Mouse (Mus musculus) cerebellum, adult 11 months (tissue): ENCODE results near the gene Gadd45a.

Source experiments
- DNase-seq: peaks from one replicate; pipeline ENCODE4 v3.0.0; 2022

Gadd45a gene

DNA sequence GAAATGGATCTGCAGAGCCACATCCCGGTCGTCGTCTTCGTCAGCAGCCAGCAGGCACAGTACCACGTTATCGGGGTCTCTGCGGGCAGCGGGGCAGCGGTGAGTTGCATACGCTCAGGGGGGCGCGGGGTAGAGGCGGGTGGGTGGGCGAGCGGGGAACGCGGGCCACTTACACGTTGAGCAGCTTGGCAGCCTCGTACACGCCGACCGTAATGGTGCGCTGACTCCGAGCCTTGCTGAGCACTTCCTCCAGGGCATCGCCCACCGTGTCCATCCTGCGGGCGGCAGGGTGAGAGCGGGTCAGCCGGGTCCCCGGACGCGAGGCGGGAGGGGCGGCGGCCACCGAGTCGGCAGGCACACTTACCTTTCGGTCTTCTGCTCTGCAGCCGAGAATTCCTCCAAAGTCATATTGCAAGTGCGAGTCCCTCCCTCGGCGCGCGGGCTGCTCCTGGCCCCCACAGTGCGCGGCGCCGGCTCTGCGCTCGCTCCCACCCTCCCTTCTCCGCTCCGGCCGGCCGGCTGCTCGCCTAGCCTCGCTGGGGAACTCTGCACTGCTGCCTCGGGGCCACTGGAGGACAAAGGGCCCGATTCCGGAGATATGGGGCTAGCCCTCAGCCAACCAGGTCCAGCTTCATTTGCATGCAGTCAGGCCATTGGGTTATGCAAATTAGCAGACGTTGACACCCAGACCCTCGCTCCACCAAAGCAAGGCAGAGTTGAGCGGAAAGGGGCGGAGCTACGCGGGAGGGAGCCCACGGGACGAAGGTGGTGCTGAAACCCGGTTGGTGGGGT, at the start of gene Gadd45a:
Gene Gadd45a (minus strand): TSS at position 621 of the 792 bp plus-strand sequence.
- DNase-seq = peak; percentile 95

DNA sequence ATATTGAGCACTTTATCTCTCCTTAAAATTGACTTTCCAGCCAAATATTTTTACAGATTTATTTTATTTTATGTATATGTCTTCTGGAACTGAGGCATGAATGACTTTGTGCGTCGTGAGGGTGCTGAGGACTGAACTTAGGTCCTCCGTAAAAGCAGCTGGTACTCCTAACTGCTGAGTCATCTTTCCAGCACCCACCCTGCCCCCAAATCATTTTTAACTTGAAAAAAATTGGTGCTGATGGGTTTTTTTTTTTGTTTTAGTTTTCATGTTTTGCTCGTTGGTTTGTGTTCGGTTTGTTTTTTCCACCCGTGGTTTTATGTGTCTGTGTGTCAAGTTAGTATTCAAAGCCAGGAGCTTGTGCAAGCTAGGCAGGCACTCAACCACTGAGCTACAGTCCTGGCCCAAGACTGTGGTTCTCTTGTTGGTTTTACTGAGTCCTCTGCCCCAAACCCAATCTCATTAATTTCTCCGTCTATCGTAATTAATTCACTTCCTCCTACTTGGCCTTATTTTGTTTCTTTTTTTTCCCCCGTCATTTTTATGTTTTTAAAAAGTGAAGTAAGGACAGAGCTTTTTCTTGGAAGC, 48.7 kb upstream of the Gadd45a start:
- no peak for DNase-seq

DNA sequence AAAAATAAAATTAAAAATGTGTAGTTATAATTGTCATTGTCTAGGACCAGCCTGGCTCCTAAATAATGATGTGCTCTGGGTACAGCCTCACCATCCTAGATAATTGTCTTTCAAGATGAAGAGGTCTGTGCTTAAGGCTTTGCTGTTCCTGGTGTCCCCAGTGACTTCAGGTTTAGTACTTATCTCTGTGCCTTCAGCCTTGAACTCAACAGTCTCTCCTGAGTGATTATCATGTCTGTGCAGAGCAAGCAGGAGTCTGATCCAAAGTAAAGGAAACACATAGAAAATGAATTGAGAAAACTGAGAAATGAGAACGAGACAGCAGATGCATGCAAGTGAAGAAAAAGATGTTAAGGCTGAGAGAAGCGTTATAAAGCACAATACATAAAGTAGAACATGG, 47.2 kb upstream of the Gadd45a start:
- no peak for DNase-seq

DNA sequence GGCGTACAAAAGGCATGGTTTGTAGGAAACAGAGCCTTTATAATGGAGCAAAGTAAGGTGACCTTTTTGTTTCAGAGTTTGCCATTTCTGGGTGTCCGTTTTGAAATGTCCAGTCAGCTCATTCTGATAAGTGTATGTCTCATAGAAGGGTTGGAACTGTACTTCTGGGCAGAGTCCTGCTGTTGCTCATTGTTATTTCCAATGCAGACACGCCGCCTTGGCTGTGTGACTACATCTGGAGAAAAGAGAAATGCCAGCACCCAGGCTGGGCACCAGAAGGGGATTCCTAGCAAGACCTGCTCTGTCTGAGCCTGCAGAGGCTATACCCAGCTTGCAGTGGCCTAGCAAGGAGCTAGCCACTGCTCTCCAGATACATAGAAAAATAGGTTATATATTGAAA, 43.9 kb upstream of the Gadd45a start:
- DNase-seq = no peak

DNA sequence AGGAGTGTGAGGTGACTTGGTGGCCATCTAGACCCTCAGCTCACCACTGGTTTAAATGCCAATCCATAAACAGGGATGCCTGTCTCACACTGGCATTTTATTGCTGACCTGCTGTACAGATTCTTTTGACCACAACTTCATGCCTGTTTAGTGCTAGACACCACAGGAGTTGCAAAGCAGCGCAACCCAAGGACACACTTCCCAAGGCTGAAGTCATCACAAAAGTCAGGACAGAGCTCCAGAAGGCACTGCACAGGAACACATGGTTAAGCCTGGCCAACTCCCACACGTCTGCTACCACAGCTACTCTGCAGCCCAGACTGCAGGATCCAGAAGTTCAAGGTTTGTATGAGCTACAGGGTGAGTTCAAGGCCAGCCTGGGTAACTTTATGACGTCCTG, 40.8 kb upstream of the Gadd45a start:
- DNase-seq = no peak

DNA sequence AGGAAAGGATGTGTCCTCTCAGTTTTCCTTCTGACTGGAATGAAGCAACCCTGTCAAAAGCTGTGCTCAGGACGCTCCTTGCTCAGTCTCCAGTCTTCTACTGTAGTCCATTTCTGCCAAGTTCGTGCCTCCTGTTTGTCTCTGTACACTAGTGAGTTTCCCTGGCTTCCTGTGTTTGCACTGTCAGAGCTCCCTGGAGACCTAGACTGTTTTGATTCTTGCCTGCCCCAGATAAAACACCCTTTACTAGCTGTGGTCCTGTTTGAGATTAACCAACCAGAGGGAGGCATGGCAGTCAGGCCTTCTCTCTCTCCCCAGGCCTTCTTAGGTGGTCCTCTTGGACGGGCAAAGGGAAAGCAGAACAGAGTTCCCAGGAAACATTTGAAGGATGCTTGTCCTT, 40.2 kb upstream of the Gadd45a start:
- DNase-seq = no peak

DNA sequence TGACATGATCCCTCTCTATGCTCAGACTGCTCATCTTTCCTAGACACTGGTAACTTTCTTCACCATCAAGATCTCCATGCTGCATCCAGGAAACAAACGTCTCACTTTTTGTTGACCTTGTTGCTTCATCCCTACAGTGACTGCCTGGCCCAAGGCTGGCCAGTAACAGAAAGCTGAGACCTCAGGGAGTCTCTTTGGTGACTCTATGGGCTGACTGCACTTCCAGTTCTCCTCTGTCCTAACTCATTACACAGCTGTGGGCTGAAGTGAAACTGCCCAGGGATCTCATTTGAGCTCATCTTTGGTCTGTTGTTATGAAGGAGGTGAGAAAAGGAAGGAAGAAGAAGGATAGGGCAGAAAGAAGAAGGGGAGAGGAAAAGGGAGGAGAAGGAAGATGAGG, 39.1 kb upstream of the Gadd45a start:
- no peak for DNase-seq

DNA sequence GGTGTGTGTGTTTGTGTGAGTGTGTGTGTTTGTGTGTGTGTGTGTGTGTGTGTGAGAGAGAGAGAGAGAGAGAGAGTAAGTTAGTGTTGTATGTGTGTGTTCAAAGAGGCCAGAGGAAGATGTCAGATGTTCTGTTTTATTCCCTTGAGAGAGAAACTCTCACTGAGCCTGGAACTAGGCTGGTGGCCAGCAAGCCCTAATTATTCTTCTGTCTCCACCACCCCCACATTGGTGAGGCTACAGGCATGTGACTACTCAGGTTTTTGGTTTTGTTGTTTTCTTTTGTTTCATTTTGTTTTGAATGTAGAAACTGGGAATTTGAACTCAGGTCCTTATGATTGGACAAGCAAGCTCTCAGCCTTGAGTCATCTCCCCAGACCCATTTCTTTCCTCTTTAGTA, 37.6 kb upstream of the Gadd45a start:
- DNase-seq = no peak

DNA sequence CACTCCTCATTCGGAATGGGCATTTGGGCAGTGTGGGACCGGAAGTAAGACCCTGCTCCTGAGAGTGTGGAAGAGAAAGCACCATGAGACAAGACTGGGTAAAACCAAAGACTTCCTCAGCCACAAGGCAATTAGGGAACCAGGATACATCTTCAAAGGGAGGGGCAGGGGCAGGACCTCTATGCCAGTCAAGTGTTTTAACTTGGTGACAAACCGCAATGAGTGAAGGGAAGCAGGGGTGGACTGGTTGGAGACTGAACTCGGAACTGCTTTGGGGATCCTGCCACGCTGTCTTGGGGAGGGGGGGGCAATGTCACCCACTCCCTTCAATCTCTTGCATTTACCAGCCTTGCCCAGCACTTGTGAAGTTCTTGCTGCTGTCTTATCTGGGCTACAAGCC, 36.7 kb upstream of the Gadd45a start:
- DNase-seq = no peak

DNA sequence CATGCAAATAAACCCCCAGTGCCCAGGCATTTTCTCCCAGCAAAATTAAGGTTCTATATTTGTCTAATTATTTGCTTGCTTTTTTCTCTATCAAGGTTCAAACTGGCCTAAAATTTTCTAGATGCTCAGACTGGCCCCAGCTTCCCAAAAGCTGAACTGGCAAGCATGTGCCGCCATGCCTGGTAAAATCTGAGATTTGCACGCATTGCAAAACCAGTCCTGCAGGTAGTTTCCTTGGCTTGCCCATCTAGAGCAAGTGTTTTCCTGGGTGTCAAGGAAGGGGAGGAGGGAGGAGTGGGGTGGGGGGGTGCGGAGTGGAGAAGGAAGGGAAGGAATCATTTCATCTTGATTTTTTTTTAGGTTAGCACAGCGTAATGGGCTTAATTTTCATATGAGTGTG, 36.2 kb upstream of the Gadd45a start:
- no peak for DNase-seq

DNA sequence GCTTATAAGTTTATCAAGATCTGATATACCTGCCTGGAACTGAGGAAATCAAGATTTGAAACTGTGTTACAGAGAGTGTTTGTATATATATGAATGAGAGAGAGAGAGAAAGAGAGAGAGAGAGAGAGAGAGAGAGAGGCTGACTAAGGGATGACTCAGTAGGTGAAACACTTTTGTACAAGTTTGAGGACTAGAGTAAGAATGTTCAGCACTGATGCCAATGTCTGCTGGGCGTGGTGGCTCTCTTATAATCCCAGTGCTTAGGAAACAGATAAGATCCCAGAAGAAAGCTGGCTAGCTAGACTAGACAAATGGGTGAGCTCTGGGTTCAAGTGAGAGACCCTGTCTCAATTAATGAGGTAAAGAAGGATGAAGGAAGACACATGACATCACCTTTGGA, 34.4 kb upstream of the Gadd45a start:
- no peak for DNase-seq

DNA sequence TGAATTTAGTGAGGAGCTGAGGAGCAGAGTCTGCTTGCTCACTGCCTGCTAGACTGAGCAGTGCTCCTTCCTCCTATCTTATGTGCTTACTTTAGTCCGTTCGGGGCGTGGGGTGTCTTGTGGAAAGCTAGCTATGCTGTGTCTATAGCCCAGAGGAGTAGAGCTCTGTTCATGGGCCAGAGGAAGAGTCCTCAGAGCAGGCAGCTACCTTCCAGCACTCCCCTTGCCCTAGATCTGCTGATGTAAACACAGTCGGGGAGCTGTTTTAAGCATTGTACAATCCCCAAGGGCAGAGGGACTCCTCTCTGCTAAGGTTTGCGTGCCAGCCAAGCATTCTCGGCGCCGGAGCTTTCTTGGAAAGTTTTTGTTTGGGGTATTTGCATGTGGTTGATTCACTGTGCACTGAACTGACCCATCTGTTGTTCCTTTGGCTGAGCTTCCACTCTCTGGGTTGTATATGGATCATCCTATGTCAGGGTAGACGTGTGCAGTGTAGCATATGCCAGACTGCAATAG, 32.6 kb upstream of the Gadd45a start:
- no peak for DNase-seq

DNA sequence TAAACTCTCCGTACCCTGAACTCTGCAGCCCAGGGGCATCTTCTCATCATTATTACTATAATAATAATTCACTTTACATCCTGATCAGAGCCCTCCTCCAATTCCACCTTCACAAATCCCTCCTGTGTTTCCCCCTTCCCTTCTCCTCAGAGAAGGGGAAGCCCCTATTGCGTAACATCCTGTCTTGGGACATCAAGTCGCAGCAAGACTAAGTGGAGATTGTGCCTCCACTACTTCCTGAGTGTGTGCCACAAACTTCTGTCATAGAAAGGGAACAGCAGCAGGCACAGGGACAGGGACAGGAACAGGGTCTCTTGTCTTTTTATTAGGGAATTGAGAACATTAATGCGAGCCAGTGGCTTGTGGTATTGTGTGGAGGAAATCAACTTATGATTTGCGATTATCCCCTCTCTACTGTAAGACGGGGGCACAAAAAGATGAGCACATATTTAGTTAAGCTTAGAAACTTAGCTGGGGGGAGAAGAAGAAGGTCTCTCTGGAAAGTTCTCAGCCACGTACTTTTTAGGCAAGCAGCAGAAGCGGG, 32.0 kb upstream of the Gadd45a start:
- no peak for DNase-seq

DNA sequence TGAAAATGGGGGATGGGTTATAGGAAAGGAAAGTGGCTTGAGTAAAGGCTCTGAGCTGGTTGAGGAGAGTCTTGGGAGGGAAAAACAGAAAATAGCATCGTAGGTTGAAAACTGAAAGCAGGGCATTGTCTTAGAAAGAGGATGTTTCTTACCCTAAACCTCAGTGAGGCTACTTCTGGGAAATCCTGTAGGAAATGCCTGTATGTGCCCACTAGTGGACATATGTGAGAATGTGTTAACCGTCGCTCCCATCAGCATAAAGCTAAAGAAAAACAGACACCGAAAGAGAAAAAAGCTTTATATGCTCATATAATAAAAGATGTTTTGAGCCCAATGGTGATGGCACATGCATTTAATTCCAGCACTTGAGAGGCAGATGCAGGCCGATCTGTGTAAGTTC, 22.8 kb upstream of the Gadd45a start:
- no peak for DNase-seq

DNA sequence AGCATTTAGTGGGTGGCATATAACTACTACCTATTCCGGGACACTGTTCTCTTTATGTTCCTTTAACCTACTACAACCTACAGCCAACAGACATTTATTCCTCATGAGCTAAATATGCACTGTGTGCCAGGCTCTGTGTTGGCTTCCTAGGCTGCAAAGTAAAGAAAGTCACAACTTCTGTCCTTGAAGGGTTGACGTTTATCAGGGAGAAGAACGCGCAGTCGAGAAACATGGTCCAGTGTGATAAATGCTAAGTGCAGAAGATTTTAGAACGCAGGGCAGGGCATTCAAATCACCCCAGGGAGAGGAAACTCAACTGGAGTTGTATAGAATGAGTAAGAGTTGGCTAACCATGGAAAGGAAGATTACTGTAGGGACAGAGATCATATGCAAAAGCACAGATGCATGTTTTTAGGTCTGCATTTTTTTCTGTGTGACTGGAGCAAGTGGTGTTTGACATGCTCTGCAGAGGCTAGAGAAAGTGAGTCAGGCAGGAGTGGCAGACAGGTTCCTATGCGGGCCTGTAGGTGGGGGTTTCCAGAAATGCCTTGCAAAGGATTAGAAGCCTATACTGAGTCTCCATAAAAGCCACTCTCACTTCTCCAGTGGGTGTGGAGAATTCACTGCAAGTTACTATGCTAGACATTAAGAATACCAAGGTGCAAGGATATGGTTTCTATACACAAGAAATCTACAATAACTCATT, 20.9 kb upstream of the Gadd45a start:
- no peak for DNase-seq

DNA sequence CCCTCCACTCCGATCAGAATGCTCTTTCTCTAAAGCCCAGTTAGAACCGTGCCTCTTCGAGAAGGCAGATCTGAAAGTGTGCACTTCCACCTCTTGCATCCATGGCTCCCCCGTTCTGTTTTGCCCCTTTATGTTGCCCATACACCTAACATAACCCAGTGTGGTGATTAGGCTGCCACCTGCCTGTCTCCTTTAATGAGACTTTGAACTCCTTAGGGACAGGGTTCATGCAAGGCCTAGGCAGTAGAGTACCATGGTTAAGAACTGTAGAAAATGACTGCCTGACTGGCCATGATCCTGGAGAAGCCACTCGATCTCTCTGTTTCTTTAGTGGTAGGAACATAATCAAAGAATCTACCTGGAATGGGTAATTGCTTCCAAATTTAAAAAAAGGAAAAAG, 20.3 kb upstream of the Gadd45a start:
- no peak for DNase-seq

DNA sequence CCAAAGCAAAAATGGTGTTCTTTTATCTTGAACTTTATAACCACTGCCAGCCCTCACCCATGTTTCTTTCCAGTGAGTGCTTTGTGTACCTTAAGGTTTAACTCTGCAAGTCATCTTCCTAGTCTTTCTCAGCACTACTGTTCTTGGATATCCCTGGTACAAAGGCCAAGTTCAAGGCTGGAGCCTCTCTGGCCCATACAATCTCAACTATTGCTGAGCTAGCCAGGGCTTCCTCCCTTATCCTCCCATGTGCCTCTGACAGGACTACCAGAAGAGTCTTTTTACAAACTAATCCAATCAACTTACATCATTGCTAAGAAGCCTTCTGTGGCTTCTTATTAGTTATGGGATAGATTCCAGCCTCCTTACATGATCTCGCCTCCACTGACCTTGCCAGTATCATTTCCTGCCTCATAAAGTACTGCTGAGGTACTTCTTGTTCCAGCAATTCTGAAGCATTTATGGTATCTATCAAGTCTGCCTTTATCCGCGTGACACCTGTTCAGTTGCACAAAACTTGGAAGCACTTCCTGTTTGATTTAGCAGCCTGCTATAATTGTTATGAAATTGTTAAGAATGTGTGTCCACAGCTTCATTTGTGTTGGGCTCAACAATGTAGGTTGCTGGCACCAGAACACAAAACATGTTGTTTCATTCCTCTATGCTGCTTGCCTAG, 19.8 kb upstream of the Gadd45a start:
- DNase-seq = no peak

DNA sequence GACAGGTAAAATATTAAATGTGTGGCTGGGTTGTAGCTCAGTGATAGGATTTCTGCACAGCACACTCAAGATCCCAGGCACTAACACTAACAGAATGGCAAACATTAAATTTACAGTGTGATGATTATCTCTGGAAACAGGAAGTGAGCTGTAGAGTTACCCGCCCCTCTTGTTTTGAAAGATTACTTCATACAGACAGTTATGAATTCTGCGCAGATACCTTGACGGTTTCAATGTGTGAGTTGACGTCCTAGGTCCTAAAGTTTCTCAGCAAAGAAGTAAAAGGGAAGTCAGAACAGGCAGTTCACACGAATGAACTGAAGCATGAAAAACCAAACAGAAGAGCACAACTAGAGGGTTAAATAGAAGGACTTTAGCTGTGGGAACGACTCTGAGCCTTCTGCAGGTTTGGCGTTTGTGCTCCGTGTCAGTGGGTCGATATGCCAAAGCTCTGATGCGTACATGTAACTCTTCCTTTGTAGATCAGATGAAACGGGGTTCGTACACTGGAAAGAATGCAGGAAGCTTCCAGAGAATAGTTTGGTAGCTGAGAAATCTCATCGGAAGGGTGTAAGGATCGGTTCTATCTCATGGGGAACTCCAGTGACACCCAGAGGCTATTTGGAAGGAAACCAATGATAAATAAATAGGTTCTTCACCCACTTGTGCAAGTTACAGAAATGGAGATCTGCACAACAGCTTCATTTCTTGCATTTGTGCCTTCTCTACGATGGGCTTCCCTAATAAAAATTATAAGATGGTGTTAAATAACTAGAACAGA, 19.0 kb upstream of the Gadd45a start:
- DNase-seq = no peak

DNA sequence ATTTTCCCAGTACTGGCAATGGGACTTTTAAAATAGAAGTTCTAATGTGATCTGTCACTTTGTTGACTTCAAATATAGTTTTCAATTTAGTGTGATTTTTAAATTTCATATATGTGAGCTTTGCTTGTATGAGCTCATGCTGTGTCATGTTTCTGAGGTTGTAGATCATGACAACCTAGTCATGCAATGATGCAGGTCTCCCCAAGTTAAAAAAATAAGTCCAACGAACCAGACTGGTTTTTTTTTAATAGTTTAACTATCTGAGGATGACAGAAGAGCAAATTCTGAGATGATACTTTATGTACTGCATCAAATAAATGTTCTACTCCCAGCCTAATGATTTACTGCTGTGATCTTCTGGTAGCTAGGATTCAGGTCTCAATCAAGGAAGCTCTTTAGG, 12.8 kb upstream of the Gadd45a start:
- no peak for DNase-seq

DNA sequence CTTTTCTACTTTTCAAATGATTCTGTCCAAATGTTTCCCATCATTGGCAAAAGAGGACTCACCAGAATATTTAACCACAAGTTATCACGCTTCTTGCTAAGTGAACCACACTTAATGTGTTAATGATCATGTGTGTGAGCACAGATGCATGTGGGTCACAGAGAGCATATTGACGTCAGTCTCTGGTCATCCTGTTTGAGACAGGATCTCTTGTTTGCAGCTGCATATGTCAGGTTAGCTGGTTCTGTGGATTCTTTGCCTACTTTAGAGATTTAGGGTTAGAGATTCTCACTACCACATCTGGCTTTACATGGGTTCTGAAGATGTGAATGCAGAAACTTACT, 12.4 kb upstream of the Gadd45a start:
- no peak for DNase-seq

DNA sequence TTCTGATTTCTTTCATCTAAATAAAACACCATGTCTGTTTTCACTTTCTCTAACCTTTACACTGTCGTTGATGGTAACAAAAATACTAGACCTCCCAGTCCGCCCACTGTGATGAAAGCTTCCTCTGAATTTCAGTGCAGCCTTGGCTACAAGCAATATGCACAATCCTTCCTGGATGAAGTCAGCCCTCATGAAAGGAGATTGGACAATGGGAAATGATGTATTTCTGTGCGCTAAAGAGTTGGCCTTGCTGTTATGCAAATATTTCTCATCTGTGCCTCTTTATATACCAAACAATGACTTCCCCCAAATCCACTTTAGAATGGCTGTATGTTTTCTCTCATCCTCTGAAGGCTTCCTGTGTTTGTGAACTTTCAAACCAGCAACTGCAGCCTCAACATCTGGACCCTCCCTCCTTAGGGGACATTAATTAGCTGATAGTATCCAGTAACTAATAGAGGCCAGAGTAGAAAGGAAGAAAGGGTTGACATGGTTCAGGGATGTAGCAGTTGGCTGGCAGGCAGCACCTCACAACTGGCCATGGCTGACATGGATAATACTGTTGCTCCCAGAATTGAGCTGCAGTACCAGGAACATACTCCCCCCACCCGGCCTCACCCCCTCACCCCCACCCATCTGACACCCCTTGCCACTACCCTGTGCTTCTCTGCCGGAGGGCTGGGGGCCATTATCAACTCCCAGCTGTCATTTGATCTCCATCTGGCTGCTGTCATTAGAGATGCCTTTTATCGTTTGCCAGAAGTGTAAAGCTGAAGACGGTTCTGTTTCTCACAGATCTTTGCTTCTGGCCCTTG, 11.8 kb upstream of the Gadd45a start:
- DNase-seq = no peak
